Mouse (Mus musculus) splenic B cell, adult 2 months (primary cell): ENCODE results near the gene Cdc42bpb.

Experiments used
- DNase-seq: peaks from one replicate; pipeline ENCODE4 v3.0.0-alpha.2; 2011; ENCODE audit warnings: low read depth, low spot score
- H3K27me3 ChIP-seq: 2 replicates; pipeline ENCODE4 v1.6.1; 2012; ENCODE audit warnings: mild to moderate bottlenecking, low read length, moderate library complexity, mixed read lengths; ENCODE audit not compliant: control insufficient read depth, poor library complexity, insufficient read depth, severe bottlenecking
- H3K36me3 ChIP-seq: 2 replicates; pipeline ENCODE4 v1.6.1; 2012; ENCODE audit warnings: mild to moderate bottlenecking, low read length, moderate library complexity, mixed read lengths; ENCODE audit not compliant: control insufficient read depth, poor library complexity, insufficient read depth, severe bottlenecking

Gene Cdc42bpb

DNA sequence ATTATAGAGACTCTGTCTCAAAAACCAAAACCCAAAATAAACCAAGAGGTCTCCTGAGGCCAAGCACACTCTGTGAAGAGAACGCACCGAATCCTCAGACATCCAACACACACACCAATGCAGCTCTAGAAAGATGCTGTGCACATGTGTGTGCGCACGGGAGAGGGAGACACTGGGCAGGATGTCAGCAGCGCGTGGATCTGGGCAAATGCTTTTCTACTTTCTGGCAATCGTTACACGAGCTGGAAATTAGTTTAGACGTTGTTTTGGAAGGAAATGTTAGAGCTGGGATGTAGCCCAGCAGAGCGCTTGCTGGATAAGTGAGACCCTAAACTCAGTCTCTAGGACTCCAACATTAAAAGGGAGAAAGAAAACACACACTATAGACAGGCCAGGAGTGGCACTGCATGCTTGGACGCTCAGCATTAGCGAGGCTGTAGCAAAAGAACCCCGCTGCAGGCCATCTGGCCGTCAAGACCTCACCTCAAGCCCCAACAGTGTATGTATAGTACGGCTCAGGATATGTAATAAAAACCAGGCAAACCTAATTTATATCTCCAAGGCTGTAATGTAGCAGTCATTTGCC, 44.4 kb downstream of the Cdc42bpb start:
- Histone ChIP-seq H3K36me3 (no peaks in the 10 kb centered on the region), H3K27me3 (no peaks in the 10 kb centered on the region)
- no peak for DNase-seq

DNA sequence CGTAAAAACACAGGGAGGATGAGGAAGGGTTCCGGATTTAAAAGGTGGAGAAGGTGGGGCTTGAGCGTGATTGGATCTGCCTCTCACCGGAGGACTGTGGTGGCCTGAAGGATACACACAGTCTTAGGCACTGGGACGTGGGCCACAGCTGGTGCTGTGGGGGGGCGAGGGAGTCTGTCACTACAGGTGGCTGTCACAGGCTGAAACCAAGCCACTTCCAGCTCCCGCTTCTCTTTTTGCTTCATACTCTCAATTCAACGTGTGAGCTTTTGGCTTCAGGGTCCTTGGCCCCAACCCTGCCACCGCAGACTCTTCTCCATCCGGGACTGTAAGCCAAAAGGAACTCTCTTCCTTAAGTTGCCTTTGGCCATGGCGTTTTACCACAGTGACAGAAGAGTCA, 45.1 kb downstream of the Cdc42bpb start:
- DNase-seq = no peak
- no peaks in the 10 kb centered on the region for H3K36me3 ChIP-seq
- no peaks in the 10 kb centered on the region for H3K27me3 ChIP-seq

DNA sequence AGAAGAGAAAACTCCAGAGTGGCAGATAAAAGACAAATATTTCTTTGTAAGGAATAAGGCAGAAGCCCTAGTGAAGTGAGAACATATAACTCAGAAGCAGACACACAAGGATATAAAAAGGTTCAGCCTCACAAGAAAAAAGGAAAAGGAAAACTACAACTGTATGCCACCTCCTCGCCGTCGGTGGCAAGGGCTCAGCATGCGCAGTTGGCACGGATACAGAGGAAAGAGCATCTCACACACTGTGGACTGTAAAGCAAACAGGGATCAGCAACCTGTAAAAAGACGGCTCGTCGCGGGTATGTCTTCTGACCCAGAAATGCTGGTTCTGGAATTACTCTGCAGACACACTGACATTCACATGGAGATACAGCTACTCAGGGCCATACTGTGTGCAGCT, 45.9 kb downstream of the Cdc42bpb start:
- no peaks in the 10 kb centered on the region for H3K36me3 ChIP-seq
- no peak for DNase-seq
- no peaks in the 10 kb centered on the region for H3K27me3 ChIP-seq

DNA sequence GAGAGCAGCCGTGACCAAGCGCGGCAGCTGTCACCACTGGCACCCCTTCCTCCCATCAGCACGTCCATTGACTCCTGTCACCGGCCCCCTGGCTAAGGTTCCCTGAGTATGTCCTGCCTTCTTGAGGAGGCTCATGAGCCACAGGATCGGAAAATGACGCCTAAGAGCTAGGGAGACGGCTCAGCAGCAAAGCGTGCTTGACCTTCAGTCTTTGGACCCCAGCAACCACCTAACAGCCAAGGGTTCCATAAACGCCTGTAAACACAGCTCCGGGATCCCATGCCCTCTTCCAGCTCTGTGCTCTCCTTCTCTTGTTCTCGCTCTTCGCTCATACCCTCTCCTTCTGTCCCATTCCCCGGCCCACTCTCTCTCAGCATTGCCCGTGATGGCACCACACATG, 48.2 kb downstream of the Cdc42bpb start:
- Histone ChIP-seq H3K27me3 (no peaks in the 10 kb centered on the region), H3K36me3 (no peaks in the 10 kb centered on the region)
- DNase-seq = no peak

DNA sequence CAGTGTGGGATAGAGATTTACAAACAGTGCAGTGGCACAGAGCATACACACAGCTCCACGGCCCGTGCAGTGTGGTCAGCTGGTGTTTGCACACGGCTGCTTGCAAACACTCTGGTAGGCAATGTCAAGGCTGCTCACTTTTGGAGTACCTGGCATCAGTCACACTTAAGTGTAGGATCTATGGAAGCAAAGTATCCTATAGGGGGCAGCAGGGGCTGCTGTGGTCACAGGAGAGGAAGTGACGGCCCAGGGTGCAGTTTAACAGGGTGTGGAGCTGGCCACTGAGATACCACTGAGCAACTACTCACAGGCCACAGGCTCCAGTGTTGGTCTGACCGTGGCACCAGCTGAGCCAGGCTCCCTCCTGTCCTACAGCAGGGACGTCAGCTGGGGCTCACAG, 49.2 kb downstream of the Cdc42bpb start:
- H3K27me3 ChIP-seq = no peaks in the 10 kb centered on the region
- DNase-seq = peak; percentile 4
- H3K36me3 ChIP-seq = no peaks in the 10 kb centered on the region

DNA sequence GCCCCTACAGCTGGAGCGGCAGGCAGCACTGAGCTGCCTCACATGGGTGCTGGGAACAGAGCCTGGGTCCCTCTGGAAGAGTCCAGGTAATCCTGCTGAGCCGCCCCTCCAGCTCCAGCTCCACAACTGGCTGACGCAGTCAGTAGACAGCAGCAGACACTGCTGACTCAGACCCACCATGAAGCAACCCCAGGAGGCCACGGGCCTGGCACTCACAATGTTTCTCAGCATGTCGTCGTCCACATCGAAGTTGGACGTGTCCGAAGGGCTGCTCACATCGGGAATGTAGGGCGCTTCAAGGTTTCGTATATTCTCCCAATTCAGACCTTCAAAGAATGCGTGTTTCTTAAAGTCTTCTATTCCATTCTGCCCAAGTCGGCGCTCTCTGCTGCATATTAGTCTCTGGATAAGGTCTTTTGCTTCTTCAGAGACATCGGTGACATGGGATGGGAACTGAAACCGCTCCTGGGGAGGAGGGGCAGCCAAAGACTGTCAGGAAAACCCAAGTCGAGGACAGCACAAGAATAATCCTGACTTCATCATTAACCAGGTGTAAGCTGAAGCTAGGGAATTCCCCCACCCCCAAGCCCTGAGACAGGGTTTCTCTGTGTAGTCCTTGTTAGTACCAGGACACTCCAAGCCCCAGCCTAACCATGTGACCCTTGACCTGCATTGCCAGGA, 51.6 kb downstream of the Cdc42bpb start:
- Histone ChIP-seq H3K27me3 (no peaks in the 10 kb centered on the region), H3K36me3 (no peaks in the 10 kb centered on the region)
- peak; percentile 9 for DNase-seq

DNA sequence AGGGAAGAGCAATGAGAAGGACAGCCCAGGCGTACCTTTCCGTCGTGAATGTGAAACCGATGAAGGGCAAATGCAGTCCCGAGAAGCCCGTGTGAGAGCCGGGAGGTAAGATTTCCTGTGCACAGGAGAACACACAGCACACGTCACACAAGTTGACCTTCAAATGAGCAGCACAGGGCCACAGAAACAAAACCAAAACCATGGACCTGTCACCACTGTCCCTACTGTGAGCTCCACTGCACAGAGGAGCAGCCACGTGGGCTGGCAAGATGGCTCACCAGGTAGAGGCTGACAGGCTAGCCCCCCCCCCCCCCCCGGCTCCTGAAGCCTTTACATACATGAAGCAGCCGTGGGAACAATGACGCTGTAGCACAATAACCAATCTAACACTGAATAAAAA, 52.6 kb downstream of the Cdc42bpb start:
- no peaks in the 10 kb centered on the region for H3K36me3 ChIP-seq
- no peaks in the 10 kb centered on the region for H3K27me3 ChIP-seq
- DNase-seq = no peak

DNA sequence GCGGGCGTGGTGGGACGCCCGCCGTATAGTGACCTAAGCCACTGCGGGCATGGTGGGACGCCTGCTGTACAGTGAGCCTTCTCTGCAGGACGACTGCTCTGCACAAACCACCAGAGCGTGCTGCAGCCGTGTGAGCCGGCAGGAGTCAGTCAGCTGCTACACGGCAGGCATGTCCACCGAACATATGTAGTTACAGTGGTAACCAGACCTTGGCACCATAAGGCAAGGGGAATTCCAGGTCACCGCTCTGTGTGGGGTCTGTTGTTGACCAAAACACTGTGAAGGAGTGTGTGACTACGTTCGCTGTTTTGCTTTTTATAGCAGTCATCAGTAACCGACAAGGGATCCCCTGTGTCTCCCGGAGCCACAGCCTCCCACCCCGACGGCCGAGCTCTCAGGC, 53.0 kb downstream of the Cdc42bpb start:
- DNase-seq = no peak
- H3K36me3 ChIP-seq = no peaks in the 10 kb centered on the region
- no peaks in the 10 kb centered on the region for H3K27me3 ChIP-seq

DNA sequence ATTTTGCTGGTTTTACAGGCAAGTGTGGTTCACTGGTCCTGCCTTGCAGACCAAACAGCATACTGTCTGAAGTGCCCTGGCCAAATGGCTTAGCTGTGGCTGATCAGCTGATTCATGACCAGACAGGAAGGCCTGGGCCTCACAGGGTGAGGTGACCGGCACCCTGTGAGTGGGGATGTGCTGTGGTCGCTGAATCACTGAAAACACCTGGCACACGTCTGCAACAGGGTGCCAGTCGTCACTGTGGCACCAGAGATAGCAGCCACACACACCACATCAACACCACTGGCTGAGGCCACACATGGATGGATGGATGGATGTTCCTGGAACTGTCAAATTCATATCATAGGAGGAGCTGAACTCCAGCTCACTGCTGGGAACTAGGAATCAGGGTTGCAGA, 54.1 kb downstream of the Cdc42bpb start:
- no peak for DNase-seq
- no peaks in the 10 kb centered on the region for H3K36me3 ChIP-seq
- H3K27me3 ChIP-seq = no peaks in the 10 kb centered on the region

DNA sequence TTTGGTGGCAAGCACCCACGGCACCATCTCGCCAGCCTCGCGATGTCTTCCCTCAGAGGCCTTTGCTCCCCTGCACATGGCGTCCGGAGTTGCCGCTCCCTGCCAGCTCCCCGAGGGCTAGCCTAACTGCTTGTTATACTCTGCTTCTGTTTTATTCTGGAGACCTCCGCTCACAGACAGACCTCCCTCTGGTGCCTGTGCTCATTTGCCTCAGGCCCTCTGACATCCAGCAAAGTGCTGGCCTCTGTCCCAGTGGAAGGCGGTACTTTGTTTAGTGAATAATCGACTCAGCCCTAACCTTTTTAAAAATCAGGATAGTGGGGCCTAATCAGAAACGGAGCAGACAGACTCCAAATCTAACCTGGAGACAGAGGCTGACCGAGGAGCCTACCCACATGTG, 55.7 kb downstream of the Cdc42bpb start:
- no peaks in the 10 kb centered on the region for H3K27me3 ChIP-seq
- no peaks in the 10 kb centered on the region for H3K36me3 ChIP-seq
- no peak for DNase-seq

DNA sequence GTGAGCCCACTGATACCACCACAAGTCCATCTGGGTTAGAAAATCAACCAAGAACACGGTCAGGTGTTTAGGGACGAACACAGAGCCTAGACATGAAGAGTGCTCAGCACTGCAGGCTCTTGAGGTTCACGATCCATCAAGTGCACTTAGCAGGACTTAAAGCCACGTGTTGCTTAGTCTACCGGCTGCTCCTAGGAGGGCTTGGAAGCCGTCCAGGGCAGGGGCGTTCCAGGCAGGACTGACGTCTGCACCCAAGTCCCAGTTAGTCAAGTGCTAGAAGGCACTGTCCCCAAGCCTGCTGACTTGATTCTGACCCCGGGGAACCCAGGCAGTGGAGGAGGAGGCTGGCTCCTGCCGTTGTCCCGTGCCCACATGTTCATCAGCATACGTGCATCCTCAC, 57.0 kb downstream of the Cdc42bpb start:
- H3K27me3 ChIP-seq = no peaks in the 10 kb centered on the region
- H3K36me3 ChIP-seq = no peaks in the 10 kb centered on the region
- DNase-seq = no peak

DNA sequence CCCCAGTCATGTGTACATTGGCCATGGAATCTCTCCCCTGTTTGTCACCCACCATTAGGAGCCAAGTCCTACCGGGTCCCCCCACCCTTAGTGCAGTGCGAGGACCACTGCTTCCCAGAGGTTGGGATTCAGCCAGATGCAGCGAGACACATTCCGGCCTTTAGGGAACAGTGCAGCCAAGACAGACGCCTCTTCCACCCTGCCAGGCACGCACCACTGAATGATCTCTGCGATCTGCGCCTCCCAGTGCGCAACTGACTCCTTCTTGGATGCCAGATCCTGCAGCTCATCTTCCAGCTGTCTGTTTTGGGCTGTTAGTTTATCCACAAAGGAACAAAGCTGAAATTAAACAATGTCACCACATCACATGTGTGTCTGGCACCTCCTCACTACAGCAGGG, 59.8 kb downstream of the Cdc42bpb start:
- H3K27me3 ChIP-seq = no peaks in the 10 kb centered on the region
- no peaks in the 10 kb centered on the region for H3K36me3 ChIP-seq
- DNase-seq = no peak

DNA sequence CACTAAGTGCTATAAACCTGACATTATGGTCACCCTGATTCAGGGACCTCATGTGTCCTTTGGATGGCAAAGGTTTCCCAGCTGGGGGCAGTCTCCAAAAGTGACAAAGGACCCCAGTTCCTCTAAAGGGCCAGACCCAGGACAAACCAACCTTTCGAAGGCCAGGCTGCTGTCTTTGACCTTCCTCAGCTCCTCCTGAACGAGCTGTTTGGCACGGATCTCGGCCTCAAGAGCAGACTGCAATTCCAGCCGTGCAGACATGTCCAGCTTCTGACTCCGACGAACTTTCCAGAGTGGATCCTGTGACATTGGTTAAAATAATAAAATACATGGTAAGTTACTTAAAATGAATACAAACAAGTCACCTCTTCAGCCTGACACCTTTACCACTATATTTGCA, 63.2 kb downstream of the Cdc42bpb start:
- H3K36me3 ChIP-seq = no peaks in the 10 kb centered on the region
- DNase-seq = no peak
- H3K27me3 ChIP-seq = no peaks in the 10 kb centered on the region

DNA sequence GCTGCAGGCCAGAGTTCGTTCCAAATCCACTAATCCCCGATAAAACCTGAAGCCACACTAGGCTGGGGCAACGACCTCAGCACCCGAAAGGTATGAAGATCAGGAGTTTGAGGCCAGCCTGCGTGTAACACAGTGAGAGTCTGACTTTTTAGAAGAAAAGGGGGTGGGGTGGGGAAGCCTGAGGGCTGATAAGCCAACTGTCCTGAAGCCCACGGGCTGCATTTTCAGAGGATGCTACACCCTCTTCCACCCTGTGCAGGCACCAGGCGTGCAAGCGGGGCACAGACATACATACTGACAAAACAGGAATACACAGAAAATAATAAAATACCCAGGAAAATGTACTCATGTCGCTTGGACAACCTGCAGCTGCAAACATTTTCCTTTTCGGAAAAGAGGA, 65.7 kb downstream of the Cdc42bpb start:
- Histone ChIP-seq H3K27me3 (no peaks in the 10 kb centered on the region), H3K36me3 (no peaks in the 10 kb centered on the region)
- DNase-seq = no peak

DNA sequence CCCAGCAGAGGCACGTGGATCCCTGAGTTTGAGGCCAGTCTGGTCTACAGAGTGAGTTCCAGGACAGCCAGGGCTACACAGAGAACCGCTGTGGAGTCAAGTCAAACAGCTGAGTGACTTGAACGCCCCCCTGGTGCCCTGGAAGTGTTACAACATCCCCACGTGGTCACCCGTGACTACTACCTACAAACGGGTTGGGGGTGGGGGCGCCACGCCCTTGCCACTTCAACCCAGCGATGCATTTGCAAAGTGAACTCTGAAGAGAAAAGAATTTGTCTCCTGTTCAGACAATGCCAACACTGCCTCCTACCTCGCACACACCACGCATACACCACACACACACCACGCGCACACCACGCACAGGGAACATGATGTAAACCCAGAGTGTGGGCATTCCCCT, 67.6 kb downstream of the Cdc42bpb start:
- Histone ChIP-seq H3K36me3 (no peaks in the 10 kb centered on the region), H3K27me3 (no peaks in the 10 kb centered on the region)
- no peak for DNase-seq

DNA sequence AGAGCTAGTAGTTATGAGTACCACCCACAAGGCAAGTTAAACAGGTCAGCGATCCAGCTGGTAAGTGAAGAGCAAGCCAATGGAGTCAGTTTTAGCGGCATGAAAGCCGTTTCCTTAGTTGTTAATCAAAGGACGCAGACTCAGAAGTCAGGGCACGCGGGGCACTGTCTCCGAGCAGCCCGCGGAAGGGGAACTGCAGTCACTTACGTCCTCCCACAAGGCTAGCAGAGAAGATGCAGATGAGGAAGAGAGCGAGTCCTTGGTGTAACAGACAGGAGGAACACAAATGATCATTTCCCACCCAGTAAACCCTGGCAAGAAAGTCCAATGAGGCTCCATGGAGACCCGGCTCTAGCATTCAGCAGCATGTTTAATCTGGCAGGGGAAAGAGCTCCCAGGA, 68.3 kb downstream of the Cdc42bpb start:
- no peak for DNase-seq
- Histone ChIP-seq H3K36me3 (no peaks in the 10 kb centered on the region), H3K27me3 (no peaks in the 10 kb centered on the region)
